Mouse (Mus musculus) CH12.LX (cell line): ENCODE results near the gene Hsf4. TPM values are rescaled to one million over a fixed set of nuclear protein-coding genes. Genes with fewer than 3 reads are reported as not detected.

Experiments
- DNase-seq: peaks from one replicate; pipeline ENCODE4 v3.0.0-alpha.2; 2013; ENCODE audit errors: extremely low read depth
- H3K27ac ChIP-seq: 2 replicates; pipeline ENCODE4 v1.5.1; 2012; ENCODE audit warnings: low read depth, mild to moderate bottlenecking, control low read depth, moderate library complexity; ENCODE audit not compliant: insufficient read depth
- H3K27me3 ChIP-seq: replicated peaks from 2 replicates; pipeline ENCODE3; 2012; ENCODE audit warnings: inconsistent platforms
- H3K36me3 ChIP-seq, 2 experiments: replicated peaks in 1 of 2; 2 replicates each; pipeline versions ENCODE3 to v1.6.1; 2012; ENCODE audit warnings: inconsistent platforms in 1 of 2, low read length in 1 of 2, mild to moderate bottlenecking in 1 of 2, mixed read lengths in 1 of 2, moderate library complexity in 1 of 2; ENCODE audit not compliant: control insufficient read depth in 1 of 2, insufficient read depth in 1 of 2
- H3K4me1 ChIP-seq, 2 experiments: 2 replicates each; pipeline ENCODE4 v1.6.1; 2012; ENCODE audit warnings: inconsistent platforms in 1 of 2, moderate library complexity in 1 of 2; ENCODE audit not compliant: insufficient read depth in 2 of 2, control insufficient read depth in 1 of 2
- H3K4me2 ChIP-seq: 2 replicates; pipeline ENCODE4 v1.6.1; 2012; ENCODE audit warnings: low read depth, mild to moderate bottlenecking, control low read depth; ENCODE audit not compliant: poor library complexity, insufficient read depth, severe bottlenecking
- H3K4me3 ChIP-seq, 3 experiments: fragments of 150-350 bp in 1 of 3; sonication (generic) in 1 of 3; replicated peaks in 1 of 3; 2 replicates each; pipeline versions ENCODE3 to v1.5.1; 2011 to 2012; ENCODE audit warnings: low read depth in 2 of 3, low read length in 2 of 3, mild to moderate bottlenecking in 2 of 3, moderate library complexity in 2 of 3, control low read depth in 1 of 3, improper control_type of control experiment in 1 of 3, inconsistent platforms in 1 of 3, mixed read lengths in 1 of 3; ENCODE audit not compliant: poor library complexity in 1 of 3
- H3K79me2 ChIP-seq: replicated peaks from 2 replicates; pipeline ENCODE4 v1.6.1; 2012; ENCODE audit warnings: mild to moderate bottlenecking, moderate library complexity; ENCODE audit not compliant: control insufficient read depth, poor library complexity, insufficient read depth, severe bottlenecking; ENCODE audit errors: extremely low read depth
- H3K9ac ChIP-seq: 2 replicates; pipeline ENCODE4 v1.6.1; 2012; ENCODE audit warnings: low read depth, mild to moderate bottlenecking, control low read depth, moderate library complexity; ENCODE audit not compliant: insufficient read depth
- H3K9me3 ChIP-seq: replicated peaks from 2 replicates; pipeline ENCODE3; 2012; ENCODE audit warnings: low read length, inconsistent platforms, mixed read lengths
- BHLHE40 ChIP-seq: IDR thresholded peaks from 2 replicates; pipeline ENCODE4 v1.6.1; 2011; ENCODE audit warnings: mild to moderate bottlenecking, low read depth, low read length, improper control_type of control experiment
- CHD1 ChIP-seq: IDR thresholded peaks from 2 replicates; pipeline ENCODE4 v1.6.1; 2012; ENCODE audit warnings: low read depth, low read length, improper control_type of control experiment, inconsistent platforms
- CTCF ChIP-seq, 2 experiments: IDR thresholded peaks in 1 of 2; conservative IDR thresholded peaks in 1 of 2; 2 replicates each; pipeline ENCODE4 v1.5.1; 2011 to 2012; ENCODE audit warnings: low read depth in 2 of 2, low read length in 2 of 2, improper control_type of control experiment in 1 of 2, inconsistent platforms in 1 of 2, mild to moderate bottlenecking in 1 of 2, moderate library complexity in 1 of 2
- ETS1 ChIP-seq: conservative IDR thresholded peaks from 2 replicates; pipeline ENCODE4 v1.6.1; 2012; ENCODE audit warnings: low read depth, mild to moderate bottlenecking, inconsistent platforms, low read length, improper control_type of control experiment, moderate library complexity
- IRF4 ChIP-seq: IDR thresholded peaks from 2 replicates; pipeline ENCODE4 v1.6.1; 2014; ENCODE audit warnings: low read depth, mild to moderate bottlenecking, inconsistent platforms, low read length, improper control_type of control experiment
- KAT2A ChIP-seq: IDR thresholded peaks from 2 replicates; pipeline ENCODE4 v1.6.1; 2012; ENCODE audit warnings: low read length, improper control_type of control experiment, inconsistent platforms; ENCODE audit not compliant: insufficient replicate concordance
- MAFK ChIP-seq: IDR thresholded peaks from 2 replicates; pipeline ENCODE4 v1.6.1; 2011; ENCODE audit warnings: low read length, improper control_type of control experiment; ENCODE audit not compliant: insufficient replicate concordance
- MAX ChIP-seq: IDR thresholded peaks from 2 replicates; pipeline ENCODE4 v1.6.1; 2011; ENCODE audit warnings: low read length, improper control_type of control experiment
- NELFE ChIP-seq: IDR thresholded peaks from 2 replicates; pipeline ENCODE4 v1.6.1; 2011; ENCODE audit warnings: low read depth, low read length, improper control_type of control experiment
- NRF1 ChIP-seq: IDR thresholded peaks from 2 replicates; pipeline ENCODE4 v1.6.1; 2014; ENCODE audit warnings: low read depth, mild to moderate bottlenecking, inconsistent platforms, low read length, improper control_type of control experiment, moderate library complexity
- POLR2A ChIP-seq: IDR thresholded peaks from 2 replicates; pipeline ENCODE4 v1.6.1; 2011; ENCODE audit warnings: low read depth, mild to moderate bottlenecking, improper control_type of control experiment, low read length
- RAD21 ChIP-seq: IDR thresholded peaks from 2 replicates; pipeline ENCODE4 v1.6.1; 2011; ENCODE audit warnings: low read depth, mild to moderate bottlenecking, low read length, improper control_type of control experiment, moderate library complexity
- RCOR1 ChIP-seq: conservative IDR thresholded peaks from 2 replicates; pipeline ENCODE4 v1.6.1; 2012; ENCODE audit warnings: low read depth, mild to moderate bottlenecking, inconsistent platforms, low read length, improper control_type of control experiment
- SIN3A ChIP-seq: IDR thresholded peaks from 2 replicates; pipeline ENCODE4 v1.6.1; 2012; ENCODE audit warnings: low read length, improper control_type of control experiment, inconsistent platforms
- SMC3 ChIP-seq: IDR thresholded peaks from 2 replicates; pipeline ENCODE4 v1.6.1; 2011; ENCODE audit warnings: low read depth, low read length, improper control_type of control experiment
- TBP ChIP-seq: conservative IDR thresholded peaks from 2 replicates; pipeline ENCODE4 v1.6.1; 2011; ENCODE audit warnings: low read depth, low read length, improper control_type of control experiment
- UBTF ChIP-seq: IDR thresholded peaks from 2 replicates; pipeline ENCODE4 v1.6.1; 2012; ENCODE audit warnings: low read depth, mild to moderate bottlenecking, inconsistent platforms, low read length, improper control_type of control experiment, moderate library complexity
- USF2 ChIP-seq: conservative IDR thresholded peaks from 2 replicates; pipeline ENCODE4 v1.6.1; 2011; ENCODE audit warnings: low read depth, low read length, improper control_type of control experiment
- ZC3H11A ChIP-seq: IDR thresholded peaks from 2 replicates; pipeline ENCODE4 v1.6.1; 2012; ENCODE audit warnings: low read depth, mild to moderate bottlenecking, inconsistent platforms, low read length, improper control_type of control experiment
- ZKSCAN1 ChIP-seq: IDR thresholded peaks from 2 replicates; pipeline ENCODE4 v1.6.1; 2012; ENCODE audit warnings: low read depth, inconsistent platforms, low read length, improper control_type of control experiment, borderline replicate concordance
- dilution Hi-C: fragments of 300-500 bp; cut with MboI; formaldehyde crosslinking; loops from 2 replicates; pipeline ENCODE4 v1.14.3; 2020; ENCODE audit warnings: low sequenced_read_pairs; ENCODE audit not compliant: extremely low pct_unique_long_range_greater_than_20kb, extremely low pct_ligation_motif_present
- in situ Hi-C: fragments of 300-500 bp; cut with MboI; formaldehyde crosslinking; loops from 3 replicates; pipeline ENCODE4 v1.14.3; 2019; ENCODE audit warnings: low sequenced_read_pairs, low pct_ligation_motif_present, low pct_unique_long_range_greater_than_20kb, mixed read lengths
- polyA plus RNA-seq: library from polyadenylated mRNA; unstranded; fragments of >175 nt; gene quantifications from 2 replicates; pipeline ENCODE4 v1.2.1, GENCODE M21; 2012; ENCODE audit warnings: low read depth; ENCODE audit not compliant: insufficient read length
- total RNA-seq, 2 experiments: library from RNA; depleted of rRNA; stranded (reverse); fragments of 300-350 nt in 1 of 2; fragments of >200 nt in 1 of 2; gene quantifications; 2 replicates each; pipeline ENCODE4 v1.2.3; 2012 to 2014

Hsf4 gene
- total and polyA plus RNA-seq, 3 experiments, result 0.08 TPM; not detected in 2

DNA sequence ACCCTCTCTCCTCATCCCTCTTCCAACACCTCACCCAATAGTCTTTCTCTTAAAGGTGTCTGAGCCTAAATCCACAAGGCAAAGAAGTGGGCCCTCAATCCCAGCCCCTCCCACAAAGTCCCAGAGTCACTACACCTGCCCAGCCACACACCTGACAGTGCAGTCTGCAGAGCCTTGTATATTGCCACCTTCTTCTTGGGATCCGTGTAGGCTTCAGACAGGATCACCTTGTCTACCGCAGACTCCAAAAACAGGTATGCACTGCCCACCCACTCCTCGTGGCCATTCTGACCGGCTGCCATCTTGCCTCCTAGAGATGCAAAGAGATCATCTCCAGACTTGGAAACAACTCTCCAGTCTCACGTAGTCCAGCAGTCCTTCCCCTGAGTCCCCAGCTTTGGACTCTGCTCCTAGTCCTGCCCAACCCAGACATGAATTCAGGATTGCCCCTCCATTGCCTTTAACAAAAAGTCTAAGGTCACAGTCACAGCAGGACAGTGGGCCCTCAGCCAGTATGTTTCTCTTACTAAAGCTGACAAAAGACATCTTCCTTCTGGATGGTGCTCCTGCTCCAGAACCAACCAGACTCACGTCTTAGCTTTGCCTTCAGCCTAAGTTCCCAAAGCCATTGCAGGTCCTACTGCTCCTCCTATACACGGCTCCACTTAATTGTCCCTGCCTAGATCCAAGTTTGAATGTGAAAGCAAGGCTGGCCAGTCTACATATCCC, 9.1 kb upstream of the Hsf4 start:
- H3K9ac ChIP-seq, result no peak overlapping the region
- H3K27me3 ChIP-seq, result no peaks in the 10 kb centered on the region
- peaks cover 15 to 42% of the 10 kb centered on the region in 2 experiments for H3K36me3 ChIP-seq
- H3K27ac ChIP-seq, result no peak overlapping the region
- H3K4me1 ChIP-seq, result peaks cover 9 to 38% of the 10 kb centered on the region in 2 experiments; a peak in 3 of 4 replicates
- DNase-seq, result no peak
- dilution Hi-C loops, result no loop called here
- H3K79me2 ChIP-seq, result no peaks in the 10 kb centered on the region
- H3K4me2 ChIP-seq, result no peak overlapping the region
- no peak overlapping the region for H3K4me3 ChIP-seq
- H3K9me3 ChIP-seq, result peaks cover 4% of the 10 kb centered on the region
- in situ Hi-C loops, result no loop called here
- TF ChIP-seq MAX (no peak), ZC3H11A (no peak), CTCF (conservative IDR thresholded peaks at IDR 0.05 in 1 of 2, IDR thresholded peaks at IDR 0.05 in 1 of 2; ENCODE audit: low read depth in 2 of 2, low read length in 2 of 2) (no peak), USF2 (no peak), SMC3 (no peak), TBP (no peak), RAD21 (no peak), MAFK (no peak), KAT2A (no peak), CHD1 (no peak), NRF1 (no peak), NELFE (no peak), SIN3A (no peak), ETS1 (no peak), ZKSCAN1 (no peak)

- no peak overlapping the region for H3K4me2 ChIP-seq
- H3K4me3 ChIP-seq, result no peak overlapping the region
- peaks cover 9 to 42% of the 10 kb centered on the region in 2 experiments; a peak in 3 of 4 replicates for H3K4me1 ChIP-seq
- H3K79me2 ChIP-seq, result no peaks in the 10 kb centered on the region
- in situ Hi-C loops (no loop called here), dilution Hi-C loops (no loop called here)
- H3K36me3 ChIP-seq, result peaks cover 15 to 35% of the 10 kb centered on the region in 2 experiments
- H3K9me3 ChIP-seq, result peaks cover 7% of the 10 kb centered on the region
- TF ChIP-seq RCOR1 (no peak), TBP (no peak), BHLHE40 (no peak), IRF4 (no peak), UBTF (no peak), POLR2A (no peak), NRF1 (no peak), KAT2A (no peak)
- no peak overlapping the region for H3K27ac ChIP-seq
- no peak for DNase-seq
- no peaks in the 10 kb centered on the region for H3K27me3 ChIP-seq
- no peak overlapping the region for H3K9ac ChIP-seq
Measured at GRCm38 (mm10) chr8:105261326-105261980, 8.1 kb upstream of the Hsf4 start.
